Mouse (Mus musculus) CD4-positive, CD25-positive, alpha-beta regulatory T cell, adult 2 months (primary cell): ENCODE measurements at regions not wholly inside any gene's neighbourhood (a gene's known extent, or its start where the extent isn't known, plus 50 kb on each side); places are given as distances from the start of the nearest gene placed in this dataset.

ENCODE experiments used
- DNase-seq: peaks from one replicate; pipeline ENCODE4 v3.0.0-alpha.2; 2012; ENCODE audit warnings: low read depth, low spot score

DNA sequence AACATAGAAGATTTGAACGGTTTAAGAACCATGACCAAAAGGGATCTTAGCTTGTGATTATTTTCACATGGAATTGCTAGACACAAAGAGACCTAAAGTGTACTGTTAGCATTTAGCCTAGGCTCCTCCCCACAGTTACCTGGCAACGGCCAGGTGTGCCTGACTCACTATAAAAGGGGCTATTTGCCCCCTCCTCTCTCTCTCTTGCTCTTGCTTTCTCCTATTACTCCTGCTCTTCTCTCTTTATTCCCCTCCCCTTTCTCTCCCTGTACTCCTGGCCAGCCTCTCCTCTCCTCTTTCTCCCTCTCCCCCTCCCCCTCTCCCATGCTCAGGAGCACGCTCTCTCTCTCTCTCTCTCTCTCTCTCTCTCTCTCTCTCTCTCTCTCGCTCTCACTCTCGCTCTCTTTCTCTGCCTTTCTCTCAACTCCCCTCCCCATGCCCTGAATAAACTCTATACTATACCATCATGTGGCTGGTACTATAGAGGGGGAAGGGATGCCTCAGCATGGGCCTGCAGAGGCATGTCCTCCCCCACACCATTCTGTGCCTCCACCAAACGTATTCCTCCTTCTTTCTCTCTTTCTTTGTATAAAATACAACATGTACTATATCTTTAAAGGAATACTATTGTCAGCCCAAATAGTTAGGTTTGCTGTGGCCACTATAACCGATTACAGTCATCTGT is 603.9 kb downstream of the Rps29 start:
- DNase-seq: no peak

- no peak for DNase-seq
Observed at GRCm38 (mm10) chr12:68554292-68554691, 604.7 kb downstream of the Rps29 start.

DNA sequence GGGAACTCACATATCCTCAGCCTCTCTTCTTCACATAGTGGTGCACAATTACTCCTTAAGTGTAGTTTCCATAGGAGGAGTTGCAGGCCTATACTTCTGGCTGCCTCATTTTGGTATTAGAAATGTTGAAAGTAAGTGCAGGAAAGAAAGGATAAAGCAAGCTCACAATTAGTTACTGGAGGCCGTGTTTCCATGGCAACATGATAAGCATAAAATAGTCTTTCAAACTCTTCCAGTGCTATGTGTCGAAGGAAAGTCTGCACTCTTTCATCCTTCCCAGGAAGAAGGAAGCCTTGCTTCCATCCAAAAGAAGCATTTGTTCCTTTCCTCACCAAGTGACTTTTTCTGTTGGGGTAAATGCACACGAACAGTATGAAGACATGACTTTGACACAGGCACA is 617.2 kb downstream of the Rps29 start:
- no peak for DNase-seq

DNA sequence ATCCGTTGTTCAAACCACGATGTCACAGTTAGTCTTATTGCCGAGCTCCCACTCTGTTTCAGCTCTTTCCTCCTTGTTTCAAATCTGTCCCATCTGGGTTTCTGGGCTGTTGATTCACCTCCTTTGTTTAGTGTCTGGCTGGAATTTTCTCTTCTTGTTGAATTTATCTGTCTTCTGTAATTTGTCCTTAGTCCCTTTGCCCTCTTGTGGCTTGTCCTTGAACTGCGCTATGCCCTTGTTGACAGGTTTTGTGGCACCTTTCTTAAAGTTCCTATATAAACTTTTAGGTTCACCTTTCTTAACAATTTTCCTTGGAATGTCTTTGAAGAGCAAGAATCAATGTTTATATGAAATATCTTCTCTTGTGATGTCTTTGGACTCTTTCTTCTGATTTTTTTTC is 658.2 kb downstream of the Rps29 start:
- no peak for DNase-seq

GRCm38 (mm10) chr12:68463032-68463431 is 696.0 kb downstream of the Rps29 start:
- no peak for DNase-seq

DNA sequence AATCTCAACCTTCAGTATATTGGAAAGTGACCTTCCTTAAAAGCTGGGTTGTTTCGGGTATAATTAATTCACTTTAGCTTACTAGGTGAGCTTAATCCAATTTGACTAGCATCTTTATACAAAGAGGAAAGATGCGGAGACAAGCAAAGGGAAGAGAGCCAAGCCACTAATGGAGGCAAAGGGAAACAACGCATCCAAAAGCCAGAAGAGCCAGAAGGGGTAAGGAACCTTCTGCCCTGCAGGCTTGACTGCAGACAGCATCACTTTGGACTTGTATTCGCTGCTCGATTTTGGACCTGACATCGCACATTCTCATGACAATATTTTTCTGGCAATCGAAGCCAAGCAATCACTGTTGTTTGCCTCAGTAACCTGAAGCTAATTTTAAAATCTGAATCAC is 700.8 kb downstream of the Rps29 start:
- no peak for DNase-seq

DNA sequence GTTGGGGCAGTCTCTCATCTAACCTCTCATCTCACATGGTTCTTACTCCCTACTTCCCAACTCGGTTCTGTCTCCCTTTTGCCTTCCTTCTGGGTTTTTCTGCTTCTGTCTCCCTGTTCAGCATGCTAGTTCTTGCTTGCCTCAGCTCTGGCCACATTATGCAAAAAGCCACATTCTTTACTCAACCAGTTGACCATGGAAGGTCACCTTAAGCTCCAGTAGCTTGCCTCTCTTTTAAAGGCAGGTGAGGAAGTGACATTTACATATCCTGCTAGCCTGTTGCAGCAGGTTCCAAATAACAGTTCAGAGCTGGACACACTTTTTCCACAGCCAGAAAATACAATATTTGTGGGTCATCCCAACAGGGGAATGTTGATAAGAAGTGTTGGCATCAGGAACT is 732.4 kb downstream of the Rps29 start:
- DNase-seq: no peak

GRCm38 (mm10) chr12:68425006-68425405 is 734.0 kb downstream of the Rps29 start:
- DNase-seq: no peak
